Mouse (Mus musculus) layer of hippocampus, postnatal 25 days (tissue): ENCODE measurements around the gene Il5. TPM values are rescaled to one million over a fixed set of nuclear protein-coding genes. Genes with fewer than 3 reads are reported as not detected.

Source experiments
- DNase-seq, 2 experiments: peaks; one replicate each; pipeline ENCODE4 v3.0.0; 2022; ENCODE audit warnings: mixed read lengths in 2 of 2, low spot score in 1 of 2; ENCODE audit errors: extremely low spot score in 1 of 2
- microRNA-seq, 2 experiments: library from miRNA; unstranded; fragments of <30 nt; microRNA quantifications; one replicate each; pipeline ENCODE4 v1.2.0; 2021
- total RNA-seq, 2 experiments: library from RNA; stranded (reverse); gene quantifications; 2 replicates each; pipeline ENCODE4 v1.2.3; 2021

Il5 gene
- total RNA-seq, 2 experiments from 2014 or later: not detected

GRCm38 (mm10) chr11:53769760-53770124 is 49.1 kb downstream of the Il5 start, which contains the start of gene Irf1:
Gene Irf1, plus strand, starts transcription at chr11:53770014.
- peak; percentile 55 to 71 for DNase-seq

- peak; percentile 43 to 44 for DNase-seq
These were observed 49.7 kb downstream of the Il5 start for GRCm38 (mm10) chr11:53770125-53770791.

DNA sequence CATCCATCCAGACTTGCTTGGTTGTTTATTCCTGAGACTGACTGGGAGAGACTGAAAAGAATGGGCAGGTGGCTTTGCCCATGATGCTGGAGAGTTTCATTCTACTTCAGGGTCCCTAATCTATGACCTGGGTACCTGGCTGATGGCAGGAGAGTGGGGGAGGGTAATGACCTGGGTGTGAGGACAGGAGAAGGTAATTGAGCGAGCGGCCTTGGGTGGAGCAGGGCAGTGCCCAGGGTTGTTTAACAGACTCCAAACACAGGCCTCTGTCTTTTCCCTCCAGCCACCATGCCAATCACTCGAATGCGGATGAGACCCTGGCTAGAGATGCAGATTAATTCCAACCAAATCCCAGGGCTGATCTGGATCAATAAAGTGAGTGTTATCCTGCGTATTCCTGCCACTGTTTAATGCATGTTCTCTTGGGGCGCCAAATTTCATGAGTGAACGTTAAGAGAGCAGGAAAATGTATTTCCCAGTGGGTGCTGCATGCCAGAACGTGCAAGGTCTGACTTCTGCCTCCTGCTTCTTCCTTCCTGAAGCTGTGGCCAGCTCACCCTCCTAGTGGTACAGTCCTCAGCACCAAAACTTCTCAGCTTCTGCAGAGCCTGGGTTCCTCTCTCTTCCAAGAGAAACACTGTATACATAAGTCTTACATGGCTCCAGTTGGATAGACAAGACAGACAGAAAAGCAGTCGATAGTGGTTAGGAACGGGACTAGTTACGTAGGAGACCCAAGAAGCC is 50.6 kb downstream of the Il5 start:
- no peak for DNase-seq

DNA sequence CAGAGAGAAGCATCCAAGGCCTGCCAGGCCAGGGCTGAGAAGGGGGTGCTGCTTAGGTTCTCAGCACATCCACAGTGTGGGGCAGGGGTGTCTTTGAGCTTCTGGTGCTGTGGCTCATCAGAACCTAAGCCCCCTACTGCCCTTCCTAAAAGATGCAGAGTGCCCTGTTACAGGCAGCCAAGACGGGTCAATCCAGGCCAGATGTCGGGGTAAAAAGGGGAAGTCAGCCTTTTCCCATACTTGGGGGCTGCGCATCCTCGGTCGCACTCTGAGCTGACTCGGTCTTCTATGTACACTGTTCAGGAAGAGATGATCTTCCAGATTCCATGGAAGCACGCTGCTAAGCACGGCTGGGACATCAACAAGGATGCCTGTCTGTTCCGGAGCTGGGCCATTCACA is 51.9 kb downstream of the Il5 start:
- DNase-seq: no peak

DNA sequence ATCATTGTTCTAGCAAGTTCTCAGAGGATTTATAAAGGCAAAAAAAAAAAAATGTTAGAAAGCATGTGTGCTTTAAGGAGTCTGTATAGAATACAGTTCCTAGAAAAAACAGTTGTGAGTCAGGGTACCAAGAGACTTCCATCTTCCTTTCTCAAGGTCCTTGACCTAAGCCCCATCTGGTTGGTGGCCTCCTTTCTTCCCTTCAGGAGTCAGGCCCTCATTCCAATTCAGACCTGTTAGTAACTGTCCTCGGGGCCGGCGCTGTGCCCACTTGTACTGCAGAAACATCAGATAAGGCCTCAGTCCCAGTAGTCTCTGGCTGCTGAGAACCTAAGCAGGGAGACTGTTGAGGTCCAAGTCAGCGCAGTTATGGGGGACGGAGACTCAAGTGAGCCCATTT is 52.5 kb downstream of the Il5 start, which contains the start of gene Gm17334:
Gene Gm17334, minus strand, starts transcription at position 101 of the 400 bp plus-strand sequence.
- DNase-seq: no peak

DNA sequence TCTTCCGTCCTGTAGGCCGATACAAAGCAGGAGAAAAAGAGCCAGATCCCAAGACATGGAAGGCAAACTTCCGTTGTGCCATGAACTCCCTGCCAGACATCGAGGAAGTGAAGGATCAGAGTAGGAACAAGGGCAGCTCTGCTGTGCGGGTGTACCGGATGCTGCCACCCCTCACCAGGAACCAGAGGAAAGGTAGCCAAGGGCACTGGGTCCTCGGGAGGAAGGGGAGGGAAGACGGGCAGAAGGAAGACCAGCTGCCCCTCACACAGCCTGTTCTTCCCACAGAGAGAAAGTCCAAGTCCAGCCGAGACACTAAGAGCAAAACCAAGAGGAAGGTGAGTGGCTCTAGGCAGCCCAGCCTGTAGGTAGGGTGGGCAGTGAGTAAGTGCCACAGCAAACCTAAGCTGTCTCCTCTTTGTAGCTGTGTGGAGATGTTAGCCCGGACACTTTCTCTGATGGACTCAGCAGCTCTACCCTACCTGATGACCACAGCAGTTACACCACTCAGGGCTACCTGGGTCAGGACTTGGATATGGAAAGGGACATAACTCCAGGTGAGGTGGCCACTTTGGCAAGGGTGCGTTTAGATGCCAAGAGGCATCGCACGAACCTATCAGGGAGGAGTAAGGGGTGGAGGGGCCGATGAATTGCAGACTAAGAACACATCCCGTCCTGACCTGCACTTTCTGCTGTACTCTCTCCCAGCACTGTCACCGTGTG is 53.2 kb downstream of the Il5 start:
- no peak for DNase-seq

Small RNAs within 50 kb of the gene (microRNA-seq; reads per million reads assigned to microRNA genes)
- 0 reads per million in 2 experiments for gene Mir7671

Other genes with a start within 250 kb of the Il5 start
- gene Gm9945, start 240.6 kb upstream of the Il5 start, total RNA-seq: 1 to 10 TPM; 1.8 to 2.5 TPM
- 100 to 1,000 TPM; 125 to 132 TPM for gene Sowaha, start 240.5 kb upstream of the Il5 start, total RNA-seq
- 100 to 1,000 TPM; 252 to 260 TPM for gene Sept8, start 201.5 kb upstream of the Il5 start, total RNA-seq
- gene Kif3a, start 153.4 kb upstream of the Il5 start, total RNA-seq: 100 to 1,000 TPM; 120 to 131 TPM
- gene Il4, start 102.1 kb upstream of the Il5 start, total RNA-seq: not detected
- gene Il13, start 86.1 kb upstream of the Il5 start, total RNA-seq: not detected
- gene Rad50, start 13.5 kb upstream of the Il5 start, total RNA-seq: 10 to 100 TPM; 10.7 to 13.0 TPM
- gene Irf1, start 49.2 kb downstream of the Il5 start, total RNA-seq: 1 to 10 TPM; 7.6 to 7.7 TPM
- gene Gm17334, start 52.4 kb downstream of the Il5 start, total RNA-seq: 1 to 10 TPM; 1.0 to 1.8 TPM
- gene Gm12216, start 138.5 kb downstream of the Il5 start, total RNA-seq: 1 to 10 TPM; 4.3 to 9.1 TPM
- gene Slc22a5, start 170.9 kb downstream of the Il5 start, total RNA-seq: 10 to 100 TPM in 1 of 2 experiments, 1 to 10 TPM in 1; 9.9 to 14.4 TPM